Mouse (Mus musculus) lung, postnatal 36 days (tissue): ENCODE data around the gene Coro7.

Experiments
- DNase-seq: peaks from one replicate; pipeline ENCODE4 v3.0.0; 2022; ENCODE audit warnings: mixed read lengths

Gene Coro7

DNA sequence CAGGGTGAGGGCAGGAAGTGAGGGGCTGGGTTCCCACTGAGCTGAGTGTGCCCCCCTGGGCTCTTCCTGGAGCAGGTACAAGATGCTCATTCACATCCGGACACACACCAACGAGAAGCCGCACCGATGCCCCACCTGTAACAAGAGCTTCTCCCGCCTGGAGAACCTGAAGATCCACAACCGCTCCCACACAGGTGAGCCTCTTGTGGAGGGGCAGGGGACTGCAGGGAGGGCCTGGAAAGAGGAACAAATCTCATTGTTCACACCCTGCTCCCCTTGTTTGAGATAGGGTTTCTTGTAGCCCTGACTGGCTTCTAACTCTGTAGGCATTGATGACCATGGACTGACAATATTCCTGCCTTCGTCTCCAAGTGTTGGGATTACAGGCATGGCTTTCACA is 67.9 kb downstream of the Coro7 start:
- DNase-seq: no peak

DNA sequence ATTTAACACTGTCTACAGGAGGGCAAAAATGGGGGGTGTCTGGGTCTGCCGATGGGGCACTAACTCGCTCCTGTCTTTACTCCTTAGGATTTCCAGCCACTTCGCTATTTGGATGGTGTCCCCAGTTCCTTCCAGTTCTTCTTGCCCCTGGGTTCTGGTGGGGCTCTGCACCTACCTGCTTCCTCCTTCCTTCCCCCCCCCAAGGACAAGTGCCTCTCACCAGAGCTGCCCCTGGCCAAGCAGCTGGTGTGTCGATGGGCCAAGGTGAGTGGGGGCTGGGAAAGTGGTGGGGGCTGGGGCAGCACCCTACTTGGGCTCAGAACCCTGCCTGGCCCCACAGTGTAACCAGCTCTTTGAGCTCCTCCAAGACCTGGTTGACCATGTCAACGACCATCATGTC is 68.4 kb downstream of the Coro7 start:
- DNase-seq: no peak

DNA sequence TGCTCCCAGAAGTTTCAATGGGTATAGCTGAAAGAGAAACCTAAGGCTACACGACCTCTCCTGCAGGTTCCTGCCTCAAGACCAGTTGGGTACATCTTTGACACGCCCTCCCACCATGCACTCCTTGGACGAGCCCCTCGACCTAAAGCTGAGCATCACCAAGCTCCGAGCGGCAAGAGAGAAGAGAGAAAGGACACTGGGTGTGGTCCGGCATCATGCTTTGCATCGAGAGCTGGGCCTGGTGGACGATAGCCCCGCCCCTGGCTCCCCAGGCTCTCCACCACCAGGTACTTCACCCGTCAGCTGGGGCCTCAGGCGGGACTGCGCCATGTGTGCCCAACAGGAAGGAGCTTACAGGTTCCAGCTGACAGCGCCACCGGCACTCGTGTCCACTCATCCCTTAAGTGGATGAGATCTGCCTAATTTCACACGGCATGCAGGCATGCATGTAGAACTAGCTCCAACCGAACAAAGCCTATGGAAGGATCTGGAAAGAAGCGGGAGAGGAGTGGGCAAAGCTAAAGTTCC is 71.0 kb downstream of the Coro7 start:
- peak; percentile 51 for DNase-seq

DNA sequence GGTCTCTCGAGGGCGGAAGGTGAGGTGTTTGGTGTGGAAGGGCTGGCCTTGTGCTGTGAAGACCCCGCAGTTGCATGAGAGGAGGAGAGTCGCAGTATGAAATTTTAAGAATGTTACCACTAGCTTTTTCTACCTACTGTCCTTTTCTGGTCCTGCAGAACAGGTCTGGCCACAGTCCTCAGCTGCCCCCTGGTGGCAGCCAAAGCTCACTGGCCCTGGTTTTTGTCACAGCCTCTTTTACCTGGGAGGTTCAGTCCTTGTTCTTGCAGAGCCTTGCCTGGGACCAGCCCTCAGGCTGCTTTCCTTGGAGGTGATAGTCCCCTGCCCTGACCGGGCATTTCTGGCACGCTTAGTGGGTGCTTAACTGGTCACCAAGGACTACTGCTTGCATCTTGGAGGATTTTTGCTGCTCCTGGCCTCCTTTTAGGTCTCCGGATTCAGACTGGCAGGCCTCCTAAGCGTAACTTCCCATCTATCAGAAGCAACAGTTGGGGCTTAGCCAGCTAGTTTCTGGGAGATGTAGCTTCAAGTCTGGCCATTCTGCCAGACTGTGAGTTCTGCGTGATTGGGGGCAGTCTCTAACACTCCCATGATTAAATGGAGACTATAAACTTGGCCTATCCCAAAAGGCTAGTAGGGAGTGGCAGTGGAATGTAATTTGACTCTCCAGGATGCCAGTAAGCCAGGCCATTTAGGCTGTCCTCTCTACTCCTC is 71.6 kb downstream of the Coro7 start:
- DNase-seq: peak; percentile 92

DNA sequence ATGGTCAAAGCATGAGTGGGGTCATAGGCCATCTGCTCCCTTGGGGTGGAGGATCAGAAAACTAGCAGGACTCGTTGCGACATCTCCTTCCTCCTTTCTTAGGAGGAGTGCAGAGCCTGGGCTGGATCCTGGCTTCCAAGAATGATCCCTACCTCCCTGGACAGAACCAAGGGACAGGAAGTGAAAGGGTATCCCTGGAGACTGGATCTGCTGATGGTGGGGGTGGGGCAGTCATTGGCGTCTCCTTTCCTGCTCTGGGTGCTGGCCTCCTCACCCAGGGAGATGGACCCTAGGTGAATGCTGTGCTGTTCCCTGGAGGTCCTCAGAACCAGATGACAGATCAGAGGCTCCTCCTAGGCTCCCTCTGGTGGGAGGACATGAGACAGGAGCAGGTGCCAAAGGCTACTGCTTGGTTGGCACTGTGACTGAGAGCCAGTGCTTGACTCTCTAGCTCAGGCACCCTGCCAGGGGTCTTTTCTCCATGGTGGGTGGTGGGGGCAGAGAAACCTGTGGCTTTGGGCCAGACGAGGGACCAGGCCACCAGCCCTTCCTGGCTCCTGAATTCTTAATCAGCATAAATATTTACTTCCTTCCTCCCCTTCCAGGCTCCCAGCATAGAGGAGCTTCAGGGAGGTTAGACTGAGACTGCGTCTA is 73.0 kb downstream of the Coro7 start:
- peak; percentile 91 for DNase-seq

DNA sequence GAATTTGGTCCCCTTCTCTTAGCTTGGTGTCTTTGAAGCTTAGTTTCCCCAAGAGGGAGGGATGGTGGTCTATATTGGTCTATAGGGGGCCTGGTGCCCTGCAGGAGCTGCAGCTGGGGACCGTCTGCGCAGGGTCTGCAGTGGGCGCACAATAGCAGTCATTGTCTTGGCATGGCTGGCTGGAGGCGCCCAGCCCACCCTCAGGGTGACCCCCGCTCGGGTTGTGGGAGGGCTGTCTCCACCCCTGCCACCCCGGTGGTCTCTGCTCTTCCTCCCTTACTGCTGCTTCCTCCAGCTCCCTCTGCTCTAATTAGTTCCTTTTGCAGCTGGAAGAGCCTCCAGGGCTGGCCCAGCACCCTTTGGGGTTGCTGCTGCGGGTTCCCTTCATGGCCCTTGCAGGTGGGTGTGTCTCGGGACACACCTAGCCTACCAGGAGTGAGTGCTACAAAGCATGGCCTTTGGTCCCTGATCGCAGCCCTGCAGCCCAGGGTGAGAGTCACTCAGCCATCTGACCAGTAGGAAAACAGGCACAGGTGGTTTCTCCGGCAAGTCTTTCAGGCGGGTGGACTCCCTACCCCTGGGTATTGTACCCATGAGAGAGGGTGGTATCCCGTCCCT is 74.0 kb downstream of the Coro7 start:
- no peak for DNase-seq

DNA sequence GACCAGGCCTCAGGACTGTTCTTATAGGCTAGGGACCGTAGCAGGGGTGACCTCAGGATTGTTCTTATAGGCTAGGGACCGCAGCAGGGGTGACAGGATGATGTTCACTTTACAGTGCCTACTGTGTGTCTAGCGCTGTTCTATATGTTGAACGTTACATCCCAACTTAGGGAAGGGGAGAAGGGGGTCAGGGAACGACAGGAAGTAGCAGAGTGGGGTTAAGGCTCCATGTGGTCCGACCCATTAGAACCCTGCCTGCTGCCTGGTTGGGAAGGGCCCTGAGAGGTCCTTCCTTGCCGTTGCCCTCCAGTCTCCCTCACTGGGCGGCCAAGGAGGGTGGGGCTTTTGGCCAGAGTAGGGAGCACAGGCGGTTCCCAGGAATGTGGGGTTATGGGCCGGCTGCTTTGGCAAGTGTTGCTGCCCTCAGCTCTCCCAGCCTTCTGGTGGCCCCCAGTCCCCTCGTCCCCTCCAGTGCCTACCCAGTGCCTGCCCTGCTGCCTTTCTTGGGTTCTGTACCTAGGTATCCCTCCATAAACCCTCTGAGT is 75.2 kb downstream of the Coro7 start:
- DNase-seq: peak; percentile 24

DNA sequence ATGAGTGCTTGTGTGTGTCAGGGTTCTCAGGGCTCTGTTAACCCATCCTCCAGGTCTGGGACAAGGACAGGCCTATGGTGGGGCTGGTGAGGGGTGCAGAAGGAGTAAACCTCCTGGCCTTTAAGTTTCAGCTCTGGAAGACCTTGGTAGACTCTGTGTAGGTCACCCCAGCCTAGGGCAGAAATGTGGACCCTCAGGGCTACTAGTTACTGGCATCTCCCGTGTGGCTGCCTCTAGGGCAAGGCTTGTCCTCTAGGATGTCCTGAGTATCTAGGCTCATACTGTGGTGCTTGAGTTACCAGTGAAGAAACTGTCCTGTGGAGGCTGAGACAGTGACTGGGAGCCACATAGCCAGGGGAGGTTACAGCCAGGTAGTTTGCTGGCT is 76.1 kb downstream of the Coro7 start:
- DNase-seq: no peak

DNA sequence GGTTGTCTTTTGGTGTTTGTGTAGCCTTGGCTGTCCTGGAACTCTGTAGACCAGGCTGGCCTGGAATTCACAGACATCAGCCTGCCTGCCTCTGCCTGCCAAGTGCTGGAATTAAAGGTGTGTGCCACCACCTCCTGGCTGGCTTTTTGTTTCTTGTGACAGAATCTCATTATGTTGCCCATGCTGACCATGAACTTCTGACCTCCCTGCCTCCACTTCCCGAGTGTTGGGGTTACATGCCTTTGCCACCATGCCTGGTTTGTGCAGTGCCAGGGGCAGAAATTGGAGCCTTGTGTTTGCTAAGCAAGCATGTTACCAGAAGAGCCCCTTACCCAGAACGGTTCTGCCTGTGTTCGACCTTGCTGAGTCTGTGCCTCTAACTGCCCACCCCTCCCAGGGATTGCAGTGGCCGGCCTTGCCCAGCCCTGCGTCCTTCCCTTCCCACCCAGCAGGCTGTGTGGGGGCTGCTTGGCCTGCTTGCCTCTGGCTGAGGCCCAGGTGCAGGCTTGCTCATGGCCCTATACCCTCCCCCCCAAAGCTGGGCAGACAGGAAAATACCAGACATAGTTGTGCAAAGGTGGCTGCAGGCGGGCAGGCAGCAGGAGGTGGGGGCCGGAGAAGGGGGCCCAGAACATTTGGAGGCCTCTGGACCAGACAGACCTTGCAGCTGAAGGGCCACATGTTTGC is 76.7 kb downstream of the Coro7 start:
- DNase-seq: peak; percentile 25

DNA sequence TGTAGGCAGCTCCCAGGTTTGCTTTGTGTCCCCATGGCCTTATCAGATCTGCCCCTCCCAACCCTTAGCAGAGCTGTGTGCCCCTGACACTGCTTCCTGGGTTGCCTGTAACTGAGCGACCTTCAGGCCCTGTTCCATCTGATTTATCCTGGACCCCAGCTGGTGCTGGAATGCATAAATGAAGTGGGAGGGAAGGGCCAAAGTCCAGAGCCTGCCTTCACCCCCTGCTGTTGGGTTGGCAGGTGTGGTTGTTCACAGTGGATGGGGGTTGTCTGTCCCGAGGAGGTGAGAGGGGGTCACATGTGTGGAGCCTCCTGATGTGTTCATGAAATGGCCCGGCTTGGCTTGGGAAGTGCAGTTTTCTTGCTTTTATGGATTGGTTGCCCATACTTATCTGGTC is 77.4 kb downstream of the Coro7 start:
- DNase-seq: no peak

DNA sequence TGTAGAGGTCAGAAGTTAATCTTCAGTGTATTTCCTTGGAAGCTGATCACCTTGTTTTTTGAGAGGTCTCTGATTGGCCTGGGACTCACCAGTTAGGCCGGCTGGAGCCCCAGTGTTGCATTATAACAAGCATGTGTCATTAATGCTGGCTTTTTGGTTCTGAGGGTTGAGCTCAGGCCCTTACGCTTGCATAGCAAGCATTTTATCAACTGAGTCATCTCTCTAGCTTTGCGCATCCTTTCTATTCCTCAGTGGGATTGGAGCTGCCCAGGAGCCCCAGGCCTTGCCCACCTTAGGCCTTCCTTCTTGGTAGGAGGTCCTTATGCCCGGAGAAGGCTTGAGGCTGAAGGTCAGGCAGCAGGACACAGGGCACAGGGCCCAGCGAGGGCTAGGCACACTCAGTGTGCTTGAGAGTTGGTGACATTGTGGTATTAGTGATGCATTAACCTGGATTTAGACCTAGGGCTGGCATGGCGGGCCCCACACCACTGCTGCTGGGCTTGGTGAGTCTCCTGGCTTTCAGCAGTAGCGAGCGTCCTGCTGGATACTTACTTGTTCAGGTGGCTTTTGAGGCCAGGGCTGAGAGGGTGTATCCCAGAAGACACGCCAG is 78.8 kb downstream of the Coro7 start:
- DNase-seq: no peak

DNA sequence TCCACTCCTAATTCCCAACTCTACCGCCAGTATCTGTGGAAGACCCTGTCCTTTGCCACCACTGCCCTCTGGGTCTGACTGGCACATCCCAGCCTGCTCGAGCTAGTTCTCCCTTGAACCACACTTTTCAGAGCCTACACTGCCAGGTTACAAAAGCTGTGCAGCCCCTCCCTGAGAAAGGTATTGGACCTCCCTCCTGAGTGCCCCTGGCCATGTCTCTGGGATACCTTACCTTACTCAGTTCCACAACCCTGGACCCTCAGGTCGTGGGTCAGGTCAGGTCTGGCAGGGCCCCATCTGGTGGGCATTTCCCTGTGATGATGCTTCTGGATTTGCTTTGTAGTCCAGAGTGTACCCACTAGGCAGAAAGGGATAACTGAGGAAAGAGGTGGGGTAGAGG is 80.0 kb downstream of the Coro7 start:
- no peak for DNase-seq

DNA sequence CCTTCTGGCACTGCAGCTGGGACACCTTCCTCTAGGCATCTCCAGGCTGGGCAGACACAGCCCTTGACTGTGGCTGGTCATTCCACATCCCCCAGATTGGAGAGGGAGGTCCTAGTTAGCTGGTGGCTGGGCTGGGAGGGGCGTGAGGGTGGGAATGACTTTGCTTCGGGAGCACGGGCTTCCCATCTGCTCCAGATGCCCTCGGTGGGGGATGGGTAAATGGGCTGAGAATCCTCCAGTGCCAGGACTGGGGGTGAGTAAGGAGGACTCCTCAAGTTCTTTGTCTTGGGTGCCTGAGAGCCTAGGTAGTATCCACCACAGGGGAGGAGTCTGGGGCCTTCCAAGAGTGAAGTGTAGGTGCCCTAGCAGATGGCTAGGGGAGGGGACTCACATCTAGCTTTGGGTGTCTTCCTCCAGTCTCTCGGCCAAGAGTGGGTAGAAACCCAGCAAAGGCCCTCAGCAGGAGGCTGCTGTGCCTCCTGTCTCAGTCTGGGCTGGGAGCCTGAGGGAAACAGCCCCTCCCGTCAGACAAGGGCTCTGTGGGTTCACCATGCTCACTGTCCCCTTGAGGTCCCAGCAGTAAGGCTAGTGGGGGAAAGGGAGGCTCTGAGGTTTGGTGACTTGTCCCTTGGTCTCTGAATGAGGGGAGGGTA is 80.6 kb downstream of the Coro7 start:
- DNase-seq: no peak

DNA sequence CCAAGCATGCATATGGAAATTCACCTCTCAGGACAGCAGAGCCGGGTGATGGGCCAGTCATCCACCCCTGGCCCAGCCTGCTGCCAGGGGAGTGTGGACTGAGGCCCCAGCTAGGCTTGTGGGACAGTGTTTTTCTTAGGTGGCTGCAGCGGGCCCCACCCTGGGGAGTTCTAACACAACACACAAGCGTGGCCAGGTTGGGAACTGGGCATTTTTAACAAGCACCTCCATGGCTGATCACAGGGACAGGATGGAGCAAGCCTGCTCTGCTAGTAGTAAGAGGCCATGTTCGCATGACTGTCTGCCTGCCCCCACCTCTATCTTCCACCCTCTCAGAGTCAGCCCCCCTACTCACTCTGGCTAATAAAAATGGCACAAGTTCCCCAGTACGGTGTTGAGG is 81.5 kb downstream of the Coro7 start:
- DNase-seq: no peak

DNA sequence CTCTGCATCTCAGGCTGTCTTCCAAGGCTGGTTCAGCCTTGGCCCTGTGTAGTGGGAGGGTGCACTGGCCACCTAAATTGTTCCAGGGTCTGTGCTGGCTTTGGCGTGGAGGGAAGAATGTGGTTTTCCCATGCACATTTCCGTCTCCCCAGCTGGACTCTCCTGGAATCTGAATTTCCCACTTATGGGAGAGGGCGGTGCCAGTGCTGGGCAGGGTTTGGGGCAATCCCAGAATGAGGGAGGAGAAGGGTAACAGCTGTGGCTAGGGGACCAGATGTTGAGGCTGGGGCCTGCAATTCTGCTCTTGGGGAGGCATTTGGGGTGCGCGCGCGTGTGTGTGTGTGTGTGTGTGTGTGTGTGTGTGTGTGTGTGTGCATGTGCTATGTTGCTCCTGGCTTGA is 82.3 kb downstream of the Coro7 start:
- peak; percentile 41 for DNase-seq

DNA sequence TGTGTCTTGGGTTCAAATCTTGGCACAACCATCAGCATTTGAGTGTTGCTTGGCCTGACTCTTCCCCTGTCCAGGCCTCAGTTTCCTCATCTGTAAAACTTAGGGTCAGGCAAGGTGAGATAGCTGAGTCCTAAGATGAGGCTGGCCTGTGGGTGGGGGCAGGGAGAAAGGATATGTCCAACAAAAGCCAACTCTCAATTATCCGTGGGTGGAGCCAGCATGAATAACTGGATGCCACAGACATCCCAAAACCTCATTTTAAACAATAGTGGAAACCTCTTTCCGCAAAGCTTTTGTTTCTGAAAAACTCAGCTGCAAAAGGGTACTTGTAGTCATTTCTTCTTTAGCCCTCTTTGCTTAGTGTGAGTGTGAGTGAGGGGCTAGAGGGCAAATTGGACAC is 82.7 kb downstream of the Coro7 start:
- DNase-seq: no peak

DNA sequence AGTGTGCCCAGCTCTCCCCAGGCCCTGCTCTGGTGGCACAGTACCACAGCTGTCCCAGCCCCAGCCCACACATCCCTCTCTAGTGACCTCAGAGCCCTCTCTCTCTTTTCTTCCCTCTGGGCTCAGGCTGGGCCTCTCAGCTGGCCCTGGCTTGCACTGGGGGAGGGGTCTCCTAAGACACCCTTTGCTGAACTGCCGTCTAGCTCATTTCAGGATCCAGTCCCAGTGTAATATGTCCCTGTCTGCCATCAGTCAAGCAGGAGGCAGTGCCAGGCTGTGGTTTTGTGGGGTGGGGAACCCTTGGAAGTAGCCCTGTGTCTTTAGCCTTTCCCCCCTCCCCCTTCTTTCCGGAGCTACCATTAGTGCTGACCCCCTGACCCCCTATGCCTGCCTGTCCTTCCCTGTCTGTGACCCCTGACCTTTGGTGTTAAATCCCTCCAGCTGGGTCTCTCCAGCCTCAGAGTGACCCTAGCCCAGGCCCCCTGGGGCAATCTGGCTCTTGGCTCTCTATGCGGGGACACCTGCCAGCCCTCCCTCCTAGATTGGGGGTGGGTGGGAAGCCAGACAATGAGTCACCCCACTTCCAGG is 83.3 kb downstream of the Coro7 start:
- DNase-seq: no peak

DNA sequence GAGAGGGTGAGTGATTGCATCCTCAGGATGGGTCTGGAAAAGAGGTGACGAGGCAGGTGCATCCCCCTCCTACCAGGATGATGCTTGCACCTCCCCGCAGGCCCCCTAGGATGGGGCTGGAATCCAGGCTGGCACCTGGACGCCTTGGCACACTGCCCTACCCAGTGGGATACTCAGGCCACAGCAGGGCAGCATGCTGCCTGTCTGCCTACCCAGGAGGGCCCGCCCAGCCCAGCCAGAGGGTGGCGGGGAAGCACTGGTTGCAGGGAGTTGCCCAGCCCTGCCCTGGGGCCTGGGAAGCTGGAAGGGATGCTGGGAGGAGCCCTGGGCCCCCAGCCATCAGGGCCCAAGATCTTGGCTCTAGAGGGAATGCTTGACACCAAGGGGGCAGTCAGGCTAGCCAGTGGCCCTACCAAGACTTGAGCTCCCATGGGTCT is 84.0 kb downstream of the Coro7 start:
- DNase-seq: peak; percentile 73

DNA sequence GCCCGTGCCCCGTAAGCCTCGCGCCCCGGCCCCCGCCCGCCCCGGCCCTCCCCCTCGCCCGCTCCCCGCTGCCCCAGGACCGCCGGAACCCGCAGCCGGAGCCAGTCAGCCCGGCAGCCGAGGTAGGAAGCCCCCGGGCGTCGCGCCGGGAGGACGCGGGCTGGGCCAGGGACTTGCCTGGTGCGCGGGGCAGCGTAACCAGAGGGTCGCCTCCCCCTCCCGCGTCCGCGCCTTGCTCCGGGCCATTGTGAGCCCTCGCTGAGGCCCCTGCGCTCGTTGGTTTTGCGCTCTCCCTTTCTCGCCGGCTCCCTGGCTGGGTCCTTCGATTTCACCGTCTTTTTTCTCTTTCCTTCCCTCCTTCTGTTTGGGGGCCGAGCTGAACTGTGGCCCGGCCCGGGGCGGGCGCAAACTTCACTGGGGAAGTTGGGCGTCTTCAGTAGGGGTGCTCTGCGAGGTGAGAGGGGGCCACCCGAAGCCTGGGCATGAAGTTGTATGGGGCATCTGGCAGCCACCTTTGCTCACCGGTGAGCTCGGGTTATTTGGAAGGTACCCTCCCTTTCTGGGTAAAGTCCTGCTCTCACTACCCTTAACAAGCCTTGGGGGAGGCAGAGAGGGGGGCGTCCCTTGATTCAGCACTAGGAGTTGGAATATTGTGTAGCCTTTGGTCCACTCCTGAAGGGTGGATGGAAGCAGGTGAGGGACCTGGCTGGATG is 84.6 kb downstream of the Coro7 start:
- DNase-seq: no peak

DNA sequence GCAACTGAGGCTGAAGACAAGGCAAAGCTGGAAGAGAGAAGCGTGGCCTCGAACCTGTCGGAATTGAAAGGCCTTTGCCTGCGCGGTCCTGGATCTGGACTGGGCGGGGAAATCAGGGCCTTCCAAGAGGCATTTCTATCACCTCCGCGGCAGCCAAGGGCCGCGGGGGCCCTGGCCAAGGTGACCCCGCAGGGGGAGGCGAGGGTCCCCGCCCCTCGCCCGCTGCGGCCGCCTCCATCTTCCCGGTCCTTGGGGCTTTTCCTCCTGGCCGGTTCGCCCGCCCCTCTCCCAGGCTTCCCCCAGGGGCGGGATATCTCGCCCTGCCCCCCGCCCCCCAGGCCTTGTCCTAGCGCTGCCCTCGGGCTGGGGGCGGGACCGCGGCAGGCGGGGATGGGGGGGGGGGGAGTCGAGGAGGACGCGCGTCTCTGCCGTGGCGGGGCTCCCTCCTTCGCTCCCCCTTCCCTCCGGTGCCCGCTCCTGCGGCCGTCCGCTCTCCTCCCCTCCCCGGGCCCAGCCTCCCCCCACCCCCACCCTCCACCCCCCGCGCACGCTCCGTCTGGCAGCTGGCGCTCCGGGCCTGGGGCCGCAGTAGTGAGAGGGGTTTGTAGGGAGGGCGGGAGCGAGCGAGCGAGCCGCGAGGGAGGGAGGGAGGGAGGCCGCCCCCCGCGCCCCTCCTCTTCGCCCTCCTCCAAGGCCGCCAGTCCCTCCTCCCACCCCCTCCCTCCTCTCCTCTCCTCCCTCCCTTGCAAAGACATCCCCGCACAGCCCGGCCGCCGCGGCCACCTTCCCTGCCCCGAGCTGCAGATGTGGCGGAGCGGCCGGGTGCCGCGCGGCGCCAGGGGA is 85.4 kb downstream of the Coro7 start, which contains the start of gene Glis2:
TSS of gene Glis2 (plus strand) at position 743 of the 843 bp plus-strand sequence.
- peak; percentile 58 for DNase-seq
